Comparison of ENCODE assay signal across 25 mouse cellular contexts in the genomic region with DNA sequence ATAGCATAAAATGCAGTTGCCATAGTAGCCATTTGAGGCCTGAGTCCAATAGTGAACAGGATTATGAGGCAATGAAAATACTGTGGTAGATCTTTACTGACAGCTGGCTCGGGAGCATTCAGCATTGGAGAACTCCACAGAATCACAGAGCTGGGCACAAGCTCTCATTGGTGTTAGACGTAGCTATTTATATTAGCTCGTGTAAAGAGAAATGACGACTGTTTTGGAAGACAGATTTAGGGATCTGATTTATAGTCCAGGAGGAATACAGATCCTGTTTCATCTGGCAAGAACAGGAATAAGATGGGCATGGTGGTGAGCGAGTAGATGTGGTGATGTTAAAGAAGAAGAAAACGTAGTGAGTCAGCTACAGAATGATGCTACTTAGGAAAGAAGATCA. TPM values are rescaled to one million over a fixed set of nuclear protein-coding genes. Genes with fewer than 3 reads are reported as not detected.
DNase-seq lines count a peak whose midpoint lies in the region; ATAC-seq and TF ChIP-seq lines count a peak whose summit lies in the region.
"Had no signal": no experiment of that assay in that cellular context is flagged by ENCODE, and none has a peak within 500 bp of the region (broad histone marks: within the 10 kb centered on the region; RNA-seq: fewer than 3 reads in every experiment).

No protein-coding gene starts in this region.

- TF ChIP-seq POLR2A in myocyte (IDR thresholded peaks at IDR 0.05; ENCODE audit: insufficient read length, low read depth) = no peak

- no peaks in the 10 kb centered on the region for H3K9me3 ChIP-seq in midbrain, postnatal 0 days (ENCODE audit: low read length)
- H3K9me3 ChIP-seq in midbrain, embryonic 11.5 days (ENCODE audit: control insufficient read depth, low read length) = no peaks in the 10 kb centered on the region
- no peaks in the 10 kb centered on the region for H3K9me3 ChIP-seq in forebrain, embryonic 14.5 days (replicated peaks; ENCODE audit: control insufficient read depth, low read length)
- H3K9me3 ChIP-seq in forebrain, embryonic 12.5 days = no peaks in the 10 kb centered on the region
- H3K9me3 ChIP-seq: embryonic facial prominence, embryonic 13.5 days; embryonic facial prominence, embryonic 15.5 days; forebrain, embryonic 10.5 days; forebrain, embryonic 13.5 days had no signal

- 78% methylated on average over 6 of the region's 6 CpGs for WGBS in midbrain, postnatal 0 days
- WGBS in midbrain, embryonic 11.5 days = 86% methylated on average over 6 of the region's 6 CpGs
- 87% methylated on average over 6 of the region's 6 CpGs for WGBS in forebrain, embryonic 14.5 days
- WGBS in forebrain, embryonic 12.5 days = 88% methylated on average over 6 of the region's 6 CpGs

- peak; percentile 38; the same call in 1 of the 2 replicates for ATAC-seq in midbrain, postnatal 0 days (ENCODE audit: low FRiP score)
- no peak for ATAC-seq in midbrain, embryonic 11.5 days (ENCODE audit: low FRiP score)
- no peak for ATAC-seq in forebrain, embryonic 14.5 days
- ATAC-seq in forebrain, embryonic 12.5 days (ENCODE audit: low FRiP score) = no peak
- ATAC-seq: forebrain, embryonic 13.5 days; forebrain, embryonic 16.5 days had no signal

- no peak overlapping the region for H3K4me3 ChIP-seq in gastrocnemius, adult 2 months
- no peak overlapping the region for H3K4me3 ChIP-seq in midbrain, postnatal 0 days (ENCODE audit: low read depth, low read length)
- H3K4me3 ChIP-seq in midbrain, embryonic 11.5 days (ENCODE audit: low read depth, low read length) = no peak overlapping the region
- no peak overlapping the region for H3K4me3 ChIP-seq in myocyte
- no peak overlapping the region for H3K4me3 ChIP-seq in forebrain, embryonic 14.5 days (ENCODE audit: low read depth, low read length)
- H3K4me3 ChIP-seq in forebrain, embryonic 12.5 days (replicated peaks) = no peak overlapping the region
- H3K4me3 ChIP-seq: embryonic facial prominence, embryonic 13.5 days; embryonic facial prominence, embryonic 15.5 days; erythroblast, embryonic 14.5 days; forebrain, embryonic 10.5 days; forebrain, embryonic 13.5 days had no signal

- no peak overlapping the region for H3K9ac ChIP-seq in midbrain, postnatal 0 days (replicated peaks; ENCODE audit: low read length, poor library complexity, severe bottlenecking)
- H3K9ac ChIP-seq in midbrain, embryonic 11.5 days (ENCODE audit: low read length) = no peak overlapping the region
- no peak overlapping the region for H3K9ac ChIP-seq in forebrain, embryonic 14.5 days (ENCODE audit: low read length)
- H3K9ac ChIP-seq in forebrain, embryonic 12.5 days = no peak overlapping the region
- H3K9ac ChIP-seq: embryonic facial prominence, embryonic 13.5 days; embryonic facial prominence, embryonic 15.5 days; forebrain, embryonic 13.5 days had no signal

- H3K79me2 ChIP-seq in myocyte (ENCODE audit: control insufficient read depth, insufficient read depth) = no peaks in the 10 kb centered on the region

- no peak for TF ChIP-seq CTCF in gastrocnemius, adult 2 months (IDR thresholded peaks at IDR 0.05)
- TF ChIP-seq CTCF in midbrain, postnatal 0 days (IDR thresholded peaks at IDR 0.05) = no peak

- intact Hi-C loops in gastrocnemius, adult 2 months (cut with DNase I) = no loop called here
- intact Hi-C loops in gastrocnemius, postnatal 36 days (cut with DNase I) = no loop called here

- H3K27me3 ChIP-seq in midbrain, postnatal 0 days (ENCODE audit: insufficient read depth, low read length) = no peaks in the 10 kb centered on the region
- no peaks in the 10 kb centered on the region for H3K27me3 ChIP-seq in midbrain, embryonic 11.5 days (ENCODE audit: control insufficient read depth, insufficient read depth, low read length)
- H3K27me3 ChIP-seq in myocyte (ENCODE audit: control insufficient read depth, insufficient read depth, insufficient read length) = no peaks in the 10 kb centered on the region
- H3K27me3 ChIP-seq in forebrain, embryonic 14.5 days (replicated peaks; ENCODE audit: control insufficient read depth, insufficient read depth, low read length) = no peaks in the 10 kb centered on the region
- H3K27me3 ChIP-seq in forebrain, embryonic 12.5 days = no peaks in the 10 kb centered on the region
- H3K27me3 ChIP-seq: embryonic facial prominence, embryonic 13.5 days; embryonic facial prominence, embryonic 15.5 days; forebrain, embryonic 13.5 days had no signal

- H3K36me3 ChIP-seq in midbrain, postnatal 0 days (ENCODE audit: insufficient read depth, low read length) = no peaks in the 10 kb centered on the region
- no peaks in the 10 kb centered on the region for H3K36me3 ChIP-seq in midbrain, embryonic 11.5 days (ENCODE audit: control insufficient read depth, insufficient read depth, low read length)
- H3K36me3 ChIP-seq in myocyte (ENCODE audit: control insufficient read depth, insufficient read depth) = no peaks in the 10 kb centered on the region
- no peaks in the 10 kb centered on the region for H3K36me3 ChIP-seq in forebrain, embryonic 14.5 days (ENCODE audit: control insufficient read depth, insufficient read depth, low read length)
- H3K36me3 ChIP-seq in forebrain, embryonic 12.5 days (replicated peaks) = no peaks in the 10 kb centered on the region
- H3K36me3 ChIP-seq: embryonic facial prominence, embryonic 13.5 days; embryonic facial prominence, embryonic 15.5 days; forebrain, embryonic 10.5 days had no signal

- no peak overlapping the region for H3ac ChIP-seq in myocyte (ENCODE audit: control insufficient read depth, insufficient read length)

- peak overlapping the region; percentile 57; the same call in 1 of the 2 replicates for H3K27ac ChIP-seq in gastrocnemius, adult 2 months
- no peak overlapping the region for H3K27ac ChIP-seq in midbrain, postnatal 0 days (ENCODE audit: low read depth, low read length)
- no peak overlapping the region for H3K27ac ChIP-seq in midbrain, embryonic 11.5 days (ENCODE audit: low read depth, low read length)
- no peak overlapping the region for H3K27ac ChIP-seq in forebrain, embryonic 14.5 days (ENCODE audit: low read depth, low read length)
- H3K27ac ChIP-seq in forebrain, embryonic 12.5 days = no peak overlapping the region
- H3K27ac ChIP-seq: embryonic facial prominence, embryonic 13.5 days; embryonic facial prominence, embryonic 15.5 days; forebrain, embryonic 10.5 days; forebrain, embryonic 13.5 days had no signal

- no peak for DNase-seq in gastrocnemius, adult 2 months
- DNase-seq in gastrocnemius, postnatal 36 days = no peak
- DNase-seq in midbrain, postnatal 0 days (ENCODE audit: low spot score) = peak; percentile 3
- DNase-seq in midbrain, embryonic 11.5 days (ENCODE audit: low spot score, missing footprints) = no peak
- DNase-seq in forebrain, embryonic 14.5 days (ENCODE audit: low spot score) = no peak
- DNase-seq: adrenal gland, adult 8-10 months; adrenal gland, postnatal 14 days; adrenal gland, postnatal 36 days; cerebellum, adult 11 months; cerebellum, adult 18-20 months; cerebellum, adult 8-10 months; cerebellum, adult 9-11 months; cerebellum, postnatal 14 days; cerebellum, postnatal 36 days; embryo, embryonic 11 days had no signal

- H3K4me1 ChIP-seq in midbrain, postnatal 0 days (ENCODE audit: insufficient read depth, low read length) = no peaks in the 10 kb centered on the region
- no peaks in the 10 kb centered on the region for H3K4me1 ChIP-seq in midbrain, embryonic 11.5 days (ENCODE audit: control insufficient read depth, insufficient read depth, low read length)
- H3K4me1 ChIP-seq in forebrain, embryonic 14.5 days (ENCODE audit: control insufficient read depth, insufficient read depth, low read length) = no peaks in the 10 kb centered on the region
- no peaks in the 10 kb centered on the region for H3K4me1 ChIP-seq in forebrain, embryonic 12.5 days
- H3K4me1 ChIP-seq: embryonic facial prominence, embryonic 13.5 days; embryonic facial prominence, embryonic 15.5 days; forebrain, embryonic 10.5 days; forebrain, embryonic 13.5 days had no signal

- H3K4me2 ChIP-seq in midbrain, postnatal 0 days (ENCODE audit: low read depth, low read length, poor library complexity, severe bottlenecking) = no peak overlapping the region
- no peak overlapping the region for H3K4me2 ChIP-seq in midbrain, embryonic 11.5 days
- peak overlapping the region; percentile 20 for H3K4me2 ChIP-seq in myocyte (ENCODE audit: low read depth)
- no peak overlapping the region for H3K4me2 ChIP-seq in forebrain, embryonic 14.5 days (ENCODE audit: low read length)
- no peak overlapping the region for H3K4me2 ChIP-seq in forebrain, embryonic 12.5 days
- H3K4me2 ChIP-seq: embryonic facial prominence, embryonic 13.5 days; embryonic facial prominence, embryonic 15.5 days; forebrain, embryonic 13.5 days had no signal

TF ChIP-seq in myocyte, 11 proteins besides CTCF, POLR2A, EP300 and RAD21:
- no peak for TF ChIP-seq TCF12 (IDR thresholded peaks at IDR 0.05; ENCODE audit: insufficient read depth, poor library complexity, severe bottlenecking)
- TF ChIP-seq MYOD1 (IDR thresholded peaks at IDR 0.05; ENCODE audit: control insufficient read depth in 1 of 3, insufficient read length in 2 of 3, low read depth in 2 of 3) = peak in 1 of 3 experiments; percentile 13
- no peak for TF ChIP-seq POLR2AphosphoS2 (IDR thresholded peaks at IDR 0.05; ENCODE audit: insufficient read length, low read depth)
- no peak for TF ChIP-seq USF1 (IDR thresholded peaks at IDR 0.05; ENCODE audit: low read depth)
- TF ChIP-seq MYOG (IDR thresholded peaks at IDR 0.05; ENCODE audit: control insufficient read depth in 1 of 3, insufficient read depth in 1 of 3, insufficient read length in 2 of 3, low read depth in 2 of 3) = no peak
TF ChIP-seq in myocyte: peak in this region for 1.

RNA-seq across cellular contexts. Expression of gene Prss23, which starts 12.4 kb away (rescaled TPM):
- 10 to 100 TPM; 40.4 to 72.1 TPM for total RNA-seq in gastrocnemius, adult 2 months (2021)
- total RNA-seq in gastrocnemius, postnatal 36 days (2021) = 10 to 100 TPM; 45.7 to 60.5 TPM
- 6.8 and 10.1 TPM in 2 replicates for total RNA-seq in midbrain, postnatal 0 days (2014; rRNA removed)
- 10.2 and 10.6 TPM in 2 replicates for polyA plus RNA-seq in midbrain, postnatal 0 days (2015; fragmentation: Nextera tagmentation; extraction: Ambion mirVana)
- 34.9 and 36.1 TPM in 2 replicates for polyA plus RNA-seq in midbrain, embryonic 11.5 days (2014; fragmentation: Nextera tagmentation; extraction: Ambion mirVana)
- 98.5 TPM for polyA plus RNA-seq in myocyte (2012; fragmentation: generic; extraction: Trizol)
- 13.0 and 13.8 TPM in 2 replicates for polyA plus RNA-seq in forebrain, embryonic 14.5 days (2014; fragmentation: Nextera tagmentation; extraction: Ambion mirVana)
- 21.3 and 22.3 TPM in 2 replicates for polyA plus RNA-seq in forebrain, embryonic 12.5 days (2016; fragmentation: Nextera tagmentation; extraction: Ambion mirVana)
- total RNA-seq: common myeloid progenitor, adult 5-6 weeks; MEL had no signal
- polyA plus RNA-seq: erythroblast, embryonic 14.5 days had no signal
